Mouse (Mus musculus) lung, embryonic 15.5 days (tissue): ENCODE measurements around the gene 1700034J05Rik. TPM values are rescaled to one million over a fixed set of nuclear protein-coding genes. Genes with fewer than 3 reads are reported as not detected.

Experiments used
- ATAC-seq: fragments of 200-750 bp; cut with Nextera tagmentation; 2 replicates; pipeline ENCODE4 v1.8.0; 2017; ENCODE audit warnings: moderate number of reproducible peaks, borderline replicate concordance; ENCODE audit not compliant: low FRiP score, low TSS enrichment; ENCODE audit errors: extremely low read depth
- H3K27ac ChIP-seq: fragments of 300-500 bp; sonication (generic); 2 replicates; pipeline ENCODE4 v1.5.1; 2015; ENCODE audit warnings: moderate library complexity, mild to moderate bottlenecking, inconsistent platforms
- H3K27me3 ChIP-seq: fragments of 300-500 bp; sonication (generic); 2 replicates; pipeline ENCODE4 v1.6.1; 2015; ENCODE audit warnings: inconsistent platforms
- H3K36me3 ChIP-seq: fragments of 300-500 bp; sonication (generic); 2 replicates; pipeline ENCODE4 v1.6.1; 2015; ENCODE audit warnings: inconsistent platforms
- H3K4me1 ChIP-seq: fragments of 300-500 bp; sonication (generic); 2 replicates; pipeline ENCODE4 v1.6.1; 2015; ENCODE audit warnings: inconsistent platforms
- H3K4me2 ChIP-seq: fragments of 300-500 bp; sonication (generic); 2 replicates; pipeline ENCODE4 v1.6.1; 2015; ENCODE audit warnings: inconsistent platforms, mild to moderate bottlenecking, moderate library complexity
- H3K4me3 ChIP-seq: fragments of 300-500 bp; sonication (generic); 2 replicates; pipeline ENCODE4 v1.5.1; 2015; ENCODE audit warnings: mild to moderate bottlenecking, inconsistent platforms
- H3K9ac ChIP-seq: fragments of 300-500 bp; sonication (generic); 2 replicates; pipeline ENCODE4 v1.6.1; 2015; ENCODE audit warnings: inconsistent platforms
- H3K9me3 ChIP-seq: fragments of 300-500 bp; sonication (generic); 2 replicates; pipeline ENCODE4 v1.6.1; 2016; ENCODE audit warnings: inconsistent platforms
- WGBS: fragments of 180-500 bp; shearing (Covaris S2); methylation state at CpG from one replicate; pipeline ENCODE4 v1.1.7; 2015; 5-methylcytosine and 5-hydroxymethylcytosine counted together
- polyA plus RNA-seq: library from polyadenylated mRNA; unstranded; fragments of >200 nt; fragmentation: Nextera tagmentation; extraction: Ambion mirVana; gene quantifications from 2 replicates; pipeline ENCODE4 v1.2.1, GENCODE M21; 2015

Gene 1700034J05Rik
- polyA plus RNA-seq, 1 experiment from 2014 or later = 0.16 TPM

DNA sequence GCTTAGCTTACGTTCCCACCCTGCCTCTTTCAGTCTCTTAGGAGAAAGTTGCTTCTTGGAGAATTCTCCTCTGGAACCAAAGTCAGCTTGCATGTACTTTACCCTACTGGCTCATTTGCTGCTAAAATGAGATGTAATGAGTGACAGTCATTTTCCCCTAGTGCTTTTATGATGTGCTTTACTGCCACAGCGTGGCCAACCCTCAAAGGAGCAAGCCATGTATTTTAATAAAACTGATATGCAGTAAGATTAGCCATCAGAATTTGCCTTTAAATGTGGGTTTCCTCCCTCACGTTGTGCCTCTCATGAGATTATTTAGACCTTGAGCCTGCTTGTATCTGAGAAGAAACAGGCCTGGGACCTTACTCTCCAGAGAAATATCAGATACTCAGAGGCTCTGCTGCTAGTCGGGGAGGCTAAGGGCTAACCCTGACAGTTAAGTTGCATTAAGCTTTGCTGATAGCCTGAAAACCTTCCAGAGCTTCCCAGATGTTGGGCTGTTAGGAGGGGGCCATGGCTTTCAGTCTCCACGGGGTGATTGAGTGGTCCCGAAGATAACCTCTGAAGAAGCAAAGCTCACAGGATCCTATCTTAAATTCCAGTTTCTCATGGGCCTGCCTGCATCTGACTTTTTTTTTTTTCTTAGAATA, 7.7 kb upstream of the 1700034J05Rik start:
- H3K36me3 ChIP-seq = no peaks in the 10 kb centered on the region
- H3K27ac ChIP-seq = no peak overlapping the region
- whole genome bisulfite sequencing = 33% methylated on average over 6 of the region's 6 CpGs
- H3K9me3 ChIP-seq = no peaks in the 10 kb centered on the region
- H3K27me3 ChIP-seq = no peaks in the 10 kb centered on the region
- peaks cover 7% of the 10 kb centered on the region; the same call in 1 of the 2 replicates for H3K4me1 ChIP-seq
- no peak overlapping the region for H3K4me2 ChIP-seq
- no peak overlapping the region for H3K4me3 ChIP-seq
- H3K9ac ChIP-seq = no peak overlapping the region
- ATAC-seq = no peak

DNA sequence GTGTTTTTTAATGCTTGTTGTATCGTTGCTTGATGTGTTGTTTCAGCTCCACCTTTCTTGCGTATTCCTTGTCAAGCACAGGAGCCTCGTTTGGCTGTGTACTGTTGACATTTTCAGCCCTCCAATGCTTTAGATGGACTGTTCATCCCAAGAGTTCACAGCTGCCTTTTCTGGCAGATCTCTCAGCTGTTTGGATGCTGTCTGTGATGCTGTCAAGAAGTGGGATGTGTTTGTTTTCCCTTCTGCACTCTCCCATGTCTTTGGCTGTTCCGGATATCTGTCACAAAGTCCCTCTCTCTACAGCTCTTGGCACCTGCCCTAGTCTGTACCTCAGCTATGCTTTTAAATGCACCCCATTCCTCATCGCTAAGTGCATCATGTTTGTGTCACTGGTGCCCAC, 6.7 kb upstream of the 1700034J05Rik start:
- Histone ChIP-seq H3K4me1 (0 out of 2 replicates have a peak, but pooled peaks cover under 1% of the 10 kb centered on the region), H3K9me3 (no peaks in the 10 kb centered on the region), H3K4me2 (no peak overlapping the region), H3K9ac (no peak overlapping the region), H3K4me3 (no peak overlapping the region), H3K36me3 (no peaks in the 10 kb centered on the region), H3K27me3 (no peaks in the 10 kb centered on the region), H3K27ac (no peak overlapping the region)
- no peak for ATAC-seq
- 53% methylated on average over 5 of the region's 5 CpGs for WGBS

DNA sequence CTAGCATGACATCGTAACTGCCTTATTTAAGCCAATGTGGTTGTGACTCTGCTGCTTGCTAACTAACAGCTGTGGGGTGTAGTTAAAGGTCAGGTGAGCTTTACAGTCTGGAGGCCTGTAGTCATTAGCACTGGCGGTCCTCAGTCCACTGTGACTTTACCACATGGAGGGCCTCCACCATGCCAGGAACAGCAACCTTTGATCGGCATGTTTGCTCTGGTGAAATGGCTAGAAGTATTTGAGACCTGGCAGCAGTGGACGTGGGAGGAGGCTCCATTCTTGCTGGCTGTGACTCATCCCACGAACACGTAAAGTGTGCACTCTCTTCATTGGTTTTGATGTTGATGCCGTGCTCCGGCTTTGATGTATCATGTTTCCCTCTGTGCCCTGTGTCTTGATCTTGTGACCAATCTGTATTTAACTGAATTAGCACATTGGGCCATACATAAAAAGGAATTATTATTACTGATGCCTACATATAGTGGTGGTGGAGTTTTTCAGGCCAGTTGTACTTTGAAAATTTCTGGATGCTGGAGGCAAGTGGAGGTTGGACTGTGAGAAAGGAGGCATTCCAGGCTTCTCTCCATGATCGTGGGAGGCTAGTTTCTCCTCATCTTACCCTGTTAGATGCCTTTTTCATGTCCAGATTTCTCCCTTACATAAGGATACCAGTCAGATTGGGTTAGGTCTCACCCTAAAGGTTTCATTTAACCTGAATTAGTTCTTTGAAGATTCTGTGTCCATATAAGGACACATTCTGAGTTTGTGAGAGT, 5.9 kb upstream of the 1700034J05Rik start:
- Histone ChIP-seq H3K4me3 (no peak overlapping the region), H3K27me3 (no peaks in the 10 kb centered on the region), H3K36me3 (no peaks in the 10 kb centered on the region), H3K9me3 (no peaks in the 10 kb centered on the region), H3K4me2 (no peak overlapping the region), H3K9ac (no peak overlapping the region), H3K27ac (no peak overlapping the region), H3K4me1 (no peaks in the 10 kb centered on the region)
- WGBS = 73% methylated on average over 9 of the region's 9 CpGs
- ATAC-seq = no peak

DNA sequence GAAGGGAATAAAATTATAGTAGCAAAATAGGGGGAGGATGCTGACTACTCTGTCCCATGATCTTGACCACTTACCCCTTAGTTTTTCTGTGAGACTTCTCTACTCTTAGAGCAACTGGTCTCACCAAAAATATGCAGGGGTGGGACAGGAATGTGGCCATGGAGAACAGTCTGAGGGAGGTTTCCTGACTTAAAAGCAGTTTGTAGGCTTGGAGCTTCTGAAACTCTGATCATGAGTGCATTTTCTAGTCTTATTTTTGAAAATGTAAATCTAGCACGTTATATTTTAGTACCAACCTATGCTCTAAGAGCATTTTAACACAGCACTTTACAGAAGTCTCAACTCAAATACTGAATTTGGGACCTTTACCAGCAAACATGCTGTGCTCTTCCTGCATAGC, 4.5 kb upstream of the 1700034J05Rik start:
- Histone ChIP-seq H3K4me1 (peaks cover 2% of the 10 kb centered on the region; the same call in 1 of the 2 replicates), H3K27ac (no peak overlapping the region), H3K4me2 (no peak overlapping the region), H3K9me3 (no peaks in the 10 kb centered on the region), H3K4me3 (no peak overlapping the region), H3K27me3 (no peaks in the 10 kb centered on the region), H3K9ac (no peak overlapping the region), H3K36me3 (no peaks in the 10 kb centered on the region)
- WGBS = 69% methylated on average over 1 of the region's 1 CpGs
- no peak for ATAC-seq

DNA sequence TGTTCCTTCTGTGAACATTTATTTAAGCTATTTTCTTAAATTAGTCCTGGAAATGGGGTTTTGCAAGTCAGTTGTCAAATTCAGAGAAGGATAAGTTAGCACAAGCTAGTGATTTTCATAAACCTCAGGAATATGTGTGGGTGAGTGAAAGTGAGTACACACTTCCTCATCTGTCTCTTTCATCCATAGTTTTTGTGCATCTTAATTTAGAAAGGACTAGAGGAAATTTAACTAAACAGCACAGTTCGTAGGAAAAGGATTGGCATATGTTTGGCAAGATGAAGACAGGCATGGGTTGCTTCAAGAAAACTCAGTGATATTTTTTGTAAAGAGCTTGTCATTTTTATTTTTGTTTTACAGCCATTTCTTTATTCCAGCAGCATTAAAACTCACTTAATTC, 2.7 kb upstream of the 1700034J05Rik start:
- Histone ChIP-seq H3K9me3 (no peaks in the 10 kb centered on the region), H3K27ac (no peak overlapping the region), H3K4me1 (peaks cover 2% of the 10 kb centered on the region; the same call in 1 of the 2 replicates), H3K4me2 (no peak overlapping the region), H3K9ac (no peak overlapping the region), H3K36me3 (no peaks in the 10 kb centered on the region), H3K27me3 (no peaks in the 10 kb centered on the region), H3K4me3 (no peak overlapping the region)
- ATAC-seq = no peak
- 89% methylated on average over 1 of the region's 1 CpGs for WGBS

DNA sequence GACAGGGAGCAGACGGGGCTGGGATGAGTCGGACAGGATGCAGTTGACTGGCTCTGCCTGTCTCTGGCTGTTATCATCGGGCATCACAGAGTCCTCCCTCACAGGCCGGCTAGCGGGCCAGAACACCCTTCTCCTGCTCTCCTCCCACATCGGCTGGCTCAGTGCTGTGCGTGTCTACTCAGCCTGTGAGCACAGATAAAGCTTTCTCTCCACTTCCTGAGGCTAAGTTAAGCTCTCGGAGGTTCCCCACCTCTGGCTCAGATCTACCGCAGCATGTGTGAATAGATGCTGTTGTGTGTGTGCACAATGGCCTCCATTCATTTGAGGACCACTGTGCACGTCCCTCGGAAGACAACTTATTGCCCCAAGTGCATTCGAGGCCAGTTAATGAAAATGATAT, 1.7 kb upstream of the 1700034J05Rik start:
- WGBS = 36% methylated on average over 12 of the region's 12 CpGs

DNA sequence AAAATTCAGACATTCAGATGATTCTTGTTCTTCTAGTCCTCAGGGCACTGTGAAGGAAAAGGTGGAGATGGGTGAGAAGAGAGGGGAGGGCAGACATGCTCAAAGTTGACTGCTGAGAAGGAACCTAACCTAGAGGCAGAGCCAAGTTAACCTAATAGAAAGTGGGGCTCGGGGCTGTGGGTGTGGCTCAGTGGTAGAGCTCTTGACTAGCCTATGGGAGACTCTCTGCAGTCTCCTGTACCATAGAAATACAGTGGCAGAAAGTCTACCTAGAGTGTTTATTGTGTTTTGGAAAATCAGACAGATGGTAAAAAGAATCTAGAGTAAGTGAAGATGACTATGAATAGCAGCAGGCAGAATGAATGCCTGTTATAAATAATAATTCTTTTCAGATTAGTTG, 1.3 kb upstream of the 1700034J05Rik start:
- no peak overlapping the region for H3K4me2 ChIP-seq
- no peak overlapping the region for H3K27ac ChIP-seq
- peaks cover 2% of the 10 kb centered on the region; the same call in 1 of the 2 replicates for H3K4me1 ChIP-seq

More for the DNA sequence above, 1.7 kb upstream of the 1700034J05Rik start:
- no peaks in the 10 kb centered on the region for H3K36me3 ChIP-seq
- no peak overlapping the region for H3K4me2 ChIP-seq
- no peaks in the 10 kb centered on the region for H3K9me3 ChIP-seq
- H3K27me3 ChIP-seq = no peaks in the 10 kb centered on the region
- no peak overlapping the region for H3K4me3 ChIP-seq
- peaks cover 2% of the 10 kb centered on the region; the same call in 1 of the 2 replicates for H3K4me1 ChIP-seq
- ATAC-seq = 0 out of 2 replicates have a peak, but pooled peaks have one; percentile 14
- H3K27ac ChIP-seq = no peak overlapping the region
- no peak overlapping the region for H3K9ac ChIP-seq

DNA sequence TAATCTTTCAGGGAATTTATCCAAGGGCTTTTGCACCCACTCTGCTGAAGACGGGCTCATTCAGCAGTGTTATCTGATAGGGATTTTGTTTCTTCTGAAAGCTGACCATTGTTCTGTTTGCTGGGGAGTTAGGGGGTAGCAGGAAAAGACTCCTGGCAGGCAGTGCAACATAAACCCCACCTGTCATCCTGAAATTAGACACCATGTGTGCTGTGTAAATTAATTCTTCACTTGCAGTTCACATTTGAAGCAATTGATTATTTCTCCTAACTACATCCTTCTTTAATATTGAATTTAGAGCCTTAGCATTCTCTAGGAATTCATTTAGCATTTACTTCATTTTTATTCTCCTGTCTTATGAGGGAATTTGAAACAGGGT, 3.8 kb downstream of the 1700034J05Rik start:
- no peak for ATAC-seq
- whole genome bisulfite sequencing = 16% methylated on average over 1 of the region's 1 CpGs
- H3K9me3 ChIP-seq = no peaks in the 10 kb centered on the region
- no peaks in the 10 kb centered on the region for H3K36me3 ChIP-seq
- no peak overlapping the region for H3K9ac ChIP-seq
- H3K27me3 ChIP-seq = no peaks in the 10 kb centered on the region
- no peak overlapping the region for H3K4me2 ChIP-seq
- no peak overlapping the region for H3K4me3 ChIP-seq
- H3K27ac ChIP-seq = no peak overlapping the region
- peaks cover 36% of the 10 kb centered on the region for H3K4me1 ChIP-seq

More for the DNA sequence above, 1.3 kb upstream of the 1700034J05Rik start:
- WGBS = 69% methylated on average over 1 of the region's 1 CpGs
- Histone ChIP-seq H3K27me3 (no peaks in the 10 kb centered on the region), H3K36me3 (no peaks in the 10 kb centered on the region), H3K9ac (no peak overlapping the region), H3K4me3 (no peak overlapping the region), H3K9me3 (no peaks in the 10 kb centered on the region)
- ATAC-seq = no peak

DNA sequence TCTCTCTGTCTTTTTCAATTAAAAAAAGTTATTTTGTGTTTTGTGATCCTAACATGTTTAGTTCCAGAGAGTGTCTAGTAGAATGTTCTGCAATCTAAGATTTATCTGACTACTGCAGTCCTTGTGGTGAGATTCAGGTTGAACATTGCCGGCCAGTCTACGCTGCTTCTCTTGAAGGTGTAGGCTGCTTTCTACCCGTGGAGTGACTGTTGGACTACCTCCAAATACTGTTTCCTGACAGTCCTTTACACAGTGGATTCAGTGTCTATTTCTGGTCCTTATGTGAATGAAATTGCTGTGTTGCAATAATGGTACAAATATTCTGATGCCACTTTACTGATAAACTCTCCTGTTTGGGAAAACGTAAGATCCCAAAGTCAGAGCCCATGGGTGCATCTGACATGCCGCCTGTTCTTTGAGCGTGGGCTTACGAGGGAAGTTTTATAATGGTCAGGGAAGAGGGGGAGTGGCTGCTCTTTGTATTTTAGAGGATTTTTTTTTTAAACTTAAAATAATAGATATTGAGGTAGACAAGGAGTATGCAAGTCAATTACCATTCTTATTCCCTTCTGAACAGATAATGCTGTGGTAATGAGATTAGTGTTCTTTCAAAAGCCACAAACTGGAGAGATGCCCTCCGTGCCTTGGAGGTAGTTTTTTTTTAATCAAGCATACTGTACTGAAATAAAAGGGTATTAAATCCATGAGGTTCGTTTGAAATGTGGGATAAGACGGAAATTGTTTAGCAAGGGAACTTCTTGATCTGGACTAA, 4.4 kb downstream of the 1700034J05Rik start:
- H3K36me3 ChIP-seq = no peaks in the 10 kb centered on the region
- 61% methylated on average over 10 of the region's 10 CpGs for WGBS
- ATAC-seq = no peak
- peaks cover 42% of the 10 kb centered on the region for H3K4me1 ChIP-seq
- H3K27ac ChIP-seq = no peak overlapping the region; the same call in 1 of the 2 replicates
- no peak overlapping the region for H3K9ac ChIP-seq
- no peak overlapping the region for H3K4me2 ChIP-seq
- no peaks in the 10 kb centered on the region for H3K9me3 ChIP-seq
- H3K27me3 ChIP-seq = no peaks in the 10 kb centered on the region
- H3K4me3 ChIP-seq = no peak overlapping the region

DNA sequence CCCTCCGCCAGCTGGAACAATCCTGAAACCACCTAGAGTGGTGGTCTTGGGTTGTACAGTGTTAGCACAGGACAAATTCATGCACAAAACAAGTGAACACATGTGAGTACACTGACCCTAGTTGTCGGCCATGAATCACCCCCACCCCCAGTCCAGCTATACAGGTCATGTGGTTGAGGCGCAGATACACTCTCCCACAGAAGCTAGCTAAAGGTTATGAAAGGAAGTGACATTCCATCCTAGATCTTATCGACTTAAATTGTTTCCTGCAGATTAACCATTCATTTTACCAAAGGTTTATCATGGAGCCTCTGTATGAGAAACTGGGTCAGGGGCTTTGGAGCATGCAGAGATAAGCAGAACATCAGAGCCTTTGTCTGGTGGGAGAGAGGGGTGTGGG, 7.0 kb downstream of the 1700034J05Rik start:
- Histone ChIP-seq H3K27me3 (no peaks in the 10 kb centered on the region), H3K36me3 (no peaks in the 10 kb centered on the region), H3K9ac (no peak overlapping the region), H3K4me2 (no peak overlapping the region), H3K27ac (no peak overlapping the region), H3K9me3 (no peaks in the 10 kb centered on the region), H3K4me3 (no peak overlapping the region), H3K4me1 (peaks cover 46% of the 10 kb centered on the region)
- 50% methylated on average over 4 of the region's 4 CpGs for WGBS
- no peak for ATAC-seq

DNA sequence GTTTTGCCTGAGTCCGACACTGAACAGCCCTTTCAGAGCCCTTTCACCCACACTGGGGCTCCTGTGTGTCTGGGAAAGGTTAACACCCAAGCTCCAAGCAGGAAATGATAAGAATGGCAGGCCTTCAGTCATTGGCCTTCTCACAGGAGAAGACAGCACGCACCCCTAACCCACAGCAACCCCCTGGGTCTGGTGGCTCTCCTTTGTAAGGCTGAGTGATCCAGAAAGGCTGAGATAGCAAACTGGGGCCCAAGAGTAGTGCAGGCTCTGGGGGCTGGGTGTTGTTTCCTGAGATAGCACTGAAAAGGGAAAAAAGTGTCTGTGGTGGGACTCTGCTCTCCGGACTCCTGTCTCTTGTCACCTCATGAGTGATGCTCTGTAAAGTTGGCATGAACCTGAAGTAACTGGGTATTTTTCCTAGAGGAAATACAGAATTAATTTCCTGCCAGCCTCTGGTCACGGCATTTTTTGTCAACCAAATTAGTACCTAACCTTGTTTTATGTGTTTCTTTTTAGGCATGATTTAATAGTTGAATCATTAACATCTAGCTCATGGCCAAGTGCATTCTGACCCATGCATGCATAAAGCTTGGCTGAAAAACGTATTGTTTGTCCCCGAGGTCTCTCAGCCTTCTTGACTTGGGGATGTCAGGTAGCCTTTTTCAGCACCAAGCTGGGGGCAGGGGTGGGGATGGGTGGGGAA, 7.7 kb downstream of the 1700034J05Rik start:
- 69% methylated on average over 6 of the region's 6 CpGs for WGBS
- Histone ChIP-seq H3K36me3 (no peaks in the 10 kb centered on the region), H3K9me3 (no peaks in the 10 kb centered on the region), H3K27ac (no peak overlapping the region), H3K4me2 (no peak overlapping the region), H3K4me3 (no peak overlapping the region), H3K4me1 (peaks cover 46% of the 10 kb centered on the region), H3K9ac (no peak overlapping the region), H3K27me3 (no peaks in the 10 kb centered on the region)
- ATAC-seq = no peak
